Mouse (Mus musculus): ENCODE data around the gene Ints3. TPM values are rescaled to one million over a fixed set of nuclear protein-coding genes. Genes with fewer than 3 reads are reported as not detected.

The Ints3 gene
- polyA plus RNA-seq, 1 experiment from 2014 or later: 9.2 TPM

GRCm38 (mm10) chr3:90440756-90441155, 7.3 kb upstream of the Ints3 start:
- ATAC-seq (ENCODE audit: low FRiP score, low TSS enrichment) (no peak), DNase-seq (ENCODE audit: low spot score) (no peak)
- TF ChIP-seq EP300 (optimal IDR thresholded peaks at IDR 0.05) (no peak), CTCF (IDR thresholded peaks at IDR 0.05; ENCODE audit: low read depth) (no peak)
- Histone ChIP-seq H3K9ac (ENCODE audit: low read length) (no peak overlapping the region), H3K4me3 (ENCODE audit: low read depth, low read length) (no peak overlapping the region), H3K9me3 (ENCODE audit: control insufficient read depth, low read length) (no peaks in the 10 kb centered on the region), H3K4me2 (replicated peaks; ENCODE audit: low read depth) (no peak overlapping the region), H3K4me1 (replicated peaks; ENCODE audit: control insufficient read depth, insufficient read depth) (peaks cover 2% of the 10 kb centered on the region; the same call in 1 of the 2 replicates), H3K27ac (replicated peaks) (no peak overlapping the region), H3K36me3 (ENCODE audit: control insufficient read depth, insufficient read depth, low read length) (no peaks in the 10 kb centered on the region), H3K27me3 (ENCODE audit: control insufficient read depth, insufficient read depth, low read length) (no peaks in the 10 kb centered on the region)
- WGBS: 72% methylated on average over 2 of the region's 2 CpGs

GRCm38 (mm10) chr3:90437131-90437530, 3.7 kb upstream of the Ints3 start:
- no peaks in the 10 kb centered on the region for H3K27me3 ChIP-seq (ENCODE audit: control insufficient read depth, insufficient read depth, low read length)
- no peak overlapping the region for H3K4me2 ChIP-seq (replicated peaks; ENCODE audit: low read depth)
- TF ChIP-seq CTCF (IDR thresholded peaks at IDR 0.05; ENCODE audit: low read depth): no peak
- TF ChIP-seq EP300 (optimal IDR thresholded peaks at IDR 0.05): no peak
- 57% methylated on average over 4 of the region's 4 CpGs for WGBS
- ATAC-seq (ENCODE audit: low FRiP score, low TSS enrichment) (no peak), DNase-seq (ENCODE audit: low spot score) (no peak)
- no peak overlapping the region for H3K9ac ChIP-seq (ENCODE audit: low read length)
- 0 out of 2 replicates have a peak, but pooled peaks cover 3% of the 10 kb centered on the region for H3K4me1 ChIP-seq (replicated peaks; ENCODE audit: control insufficient read depth, insufficient read depth)
- no peaks in the 10 kb centered on the region for H3K36me3 ChIP-seq (ENCODE audit: control insufficient read depth, insufficient read depth, low read length)
- H3K27ac ChIP-seq (replicated peaks): no peak overlapping the region
- no peak overlapping the region for H3K4me3 ChIP-seq (ENCODE audit: low read depth, low read length)
- H3K9me3 ChIP-seq (ENCODE audit: control insufficient read depth, low read length): no peaks in the 10 kb centered on the region

- no peak for ATAC-seq (ENCODE audit: low FRiP score, low TSS enrichment)
- Histone ChIP-seq H3K4me2 (replicated peaks; ENCODE audit: low read depth) (peak overlapping the region; percentile 57), H3K4me1 (replicated peaks; ENCODE audit: control insufficient read depth, insufficient read depth) (0 out of 2 replicates have a peak, but pooled peaks cover 9% of the 10 kb centered on the region), H3K27me3 (ENCODE audit: control insufficient read depth, insufficient read depth, low read length) (no peaks in the 10 kb centered on the region), H3K9ac (ENCODE audit: low read length) (peak overlapping the region; percentile 41), H3K36me3 (ENCODE audit: control insufficient read depth, insufficient read depth, low read length) (no peaks in the 10 kb centered on the region), H3K27ac (replicated peaks) (peak overlapping the region; percentile 98), H3K4me3 (ENCODE audit: low read depth, low read length) (peak overlapping the region; percentile 73), H3K9me3 (ENCODE audit: control insufficient read depth, low read length) (no peaks in the 10 kb centered on the region)
- DNase-seq (ENCODE audit: low spot score): no peak
- no peak for TF ChIP-seq EP300 (optimal IDR thresholded peaks at IDR 0.05)
- TF ChIP-seq CTCF (IDR thresholded peaks at IDR 0.05; ENCODE audit: low read depth): no peak
- WGBS: 45% methylated on average over 11 of the region's 11 CpGs
Measured at GRCm38 (mm10) chr3:90434073-90434730, 780 bp upstream of the Ints3 start.

- 0 out of 2 replicates have a peak, but pooled peaks cover 9% of the 10 kb centered on the region for H3K4me1 ChIP-seq (replicated peaks; ENCODE audit: control insufficient read depth, insufficient read depth)
- DNase-seq (ENCODE audit: low spot score) (peak; percentile 58), ATAC-seq (ENCODE audit: low FRiP score, low TSS enrichment) (peak; percentile 20; the same call in 1 of the 2 replicates)
- peak overlapping the region; percentile 87 for H3K4me2 ChIP-seq (replicated peaks; ENCODE audit: low read depth)
- no peaks in the 10 kb centered on the region for H3K36me3 ChIP-seq (ENCODE audit: control insufficient read depth, insufficient read depth, low read length)
- no peaks in the 10 kb centered on the region for H3K9me3 ChIP-seq (ENCODE audit: control insufficient read depth, low read length)
- H3K27me3 ChIP-seq (ENCODE audit: control insufficient read depth, insufficient read depth, low read length): no peaks in the 10 kb centered on the region
- peak overlapping the region; percentile 73 for H3K4me3 ChIP-seq (ENCODE audit: low read depth, low read length)
- peak overlapping the region; percentile 91 for H3K9ac ChIP-seq (ENCODE audit: low read length)
- WGBS: 1% methylated on average over 12 of the region's 12 CpGs
- TF ChIP-seq EP300 (optimal IDR thresholded peaks at IDR 0.05) (no peak), CTCF (IDR thresholded peaks at IDR 0.05; ENCODE audit: low read depth) (no peak)
- peak overlapping the region; percentile 98 for H3K27ac ChIP-seq (replicated peaks)
Measured at GRCm38 (mm10) chr3:90432811-90433219, 607 bp downstream of the Ints3 start.

- ATAC-seq (ENCODE audit: low FRiP score, low TSS enrichment) (no peak), DNase-seq (ENCODE audit: low spot score) (no peak)
- Histone ChIP-seq H3K4me2 (replicated peaks; ENCODE audit: low read depth) (peak overlapping the region; percentile 87), H3K4me3 (ENCODE audit: low read depth, low read length) (peak overlapping the region; percentile 73), H3K36me3 (ENCODE audit: control insufficient read depth, insufficient read depth, low read length) (no peaks in the 10 kb centered on the region), H3K9ac (ENCODE audit: low read length) (peak overlapping the region; percentile 91), H3K27ac (replicated peaks) (no peak overlapping the region), H3K9me3 (ENCODE audit: control insufficient read depth, low read length) (no peaks in the 10 kb centered on the region), H3K4me1 (replicated peaks; ENCODE audit: control insufficient read depth, insufficient read depth) (0 out of 2 replicates have a peak, but pooled peaks cover 9% of the 10 kb centered on the region), H3K27me3 (ENCODE audit: control insufficient read depth, insufficient read depth, low read length) (no peaks in the 10 kb centered on the region)
- WGBS: 11% methylated on average over 2 of the region's 2 CpGs
- TF ChIP-seq EP300 (optimal IDR thresholded peaks at IDR 0.05): no peak
- TF ChIP-seq CTCF (IDR thresholded peaks at IDR 0.05; ENCODE audit: low read depth): no peak
Measured at GRCm38 (mm10) chr3:90432348-90432747, 1.1 kb downstream of the Ints3 start.

GRCm38 (mm10) chr3:90429576-90429975, 3.8 kb downstream of the Ints3 start:
- 0 out of 2 replicates have a peak, but pooled peaks cover 9% of the 10 kb centered on the region for H3K4me1 ChIP-seq (replicated peaks; ENCODE audit: control insufficient read depth, insufficient read depth)
- ATAC-seq (ENCODE audit: low FRiP score, low TSS enrichment) (no peak), DNase-seq (ENCODE audit: low spot score) (no peak)
- H3K4me3 ChIP-seq (ENCODE audit: low read depth, low read length): no peak overlapping the region
- TF ChIP-seq EP300 (optimal IDR thresholded peaks at IDR 0.05) (no peak), CTCF (IDR thresholded peaks at IDR 0.05; ENCODE audit: low read depth) (no peak)
- H3K9me3 ChIP-seq (ENCODE audit: control insufficient read depth, low read length): no peaks in the 10 kb centered on the region
- no peak overlapping the region for H3K4me2 ChIP-seq (replicated peaks; ENCODE audit: low read depth)
- WGBS: 85% methylated on average over 3 of the region's 3 CpGs
- no peak overlapping the region for H3K27ac ChIP-seq (replicated peaks)
- H3K36me3 ChIP-seq (ENCODE audit: control insufficient read depth, insufficient read depth, low read length): no peaks in the 10 kb centered on the region; the same call in 1 of the 2 replicates
- H3K27me3 ChIP-seq (ENCODE audit: control insufficient read depth, insufficient read depth, low read length): no peaks in the 10 kb centered on the region
- H3K9ac ChIP-seq (ENCODE audit: low read length): no peak overlapping the region

Data from stomach, postnatal 0 days (tissue).